Mouse (Mus musculus) kidney, adult 2 months (tissue): ENCODE results near the gene Gm26938. TPM values are rescaled to one million over a fixed set of nuclear protein-coding genes. Genes with fewer than 3 reads are reported as not detected.

Experiments
- DNase-seq: peaks from one replicate; pipeline ENCODE4 v3.0.0; 2021
- H3K27ac ChIP-seq: fragments of 200-500 bp; 2 replicates; pipeline ENCODE4 v1.5.1; 2012; ENCODE audit warnings: low read depth, low read length, control low read depth, inconsistent platforms; ENCODE audit not compliant: insufficient read depth
- H3K27me3 ChIP-seq: fragments of 200-500 bp; replicated peaks from 2 replicates; pipeline ENCODE4 v1.6.1; 2012; ENCODE audit warnings: mild to moderate bottlenecking, moderate library complexity, low read length, inconsistent platforms; ENCODE audit not compliant: control insufficient read depth, insufficient read depth
- H3K36me3 ChIP-seq: fragments of 200-500 bp; 2 replicates; pipeline ENCODE4 v1.6.1; 2012; ENCODE audit warnings: mild to moderate bottlenecking, moderate library complexity, low read length, inconsistent platforms; ENCODE audit not compliant: control insufficient read depth, insufficient read depth
- H3K4me1 ChIP-seq: fragments of 200-500 bp; 2 replicates; pipeline ENCODE4 v1.6.1; 2011; ENCODE audit warnings: low read length; ENCODE audit not compliant: control insufficient read depth, insufficient read depth
- H3K4me3 ChIP-seq: fragments of 200-500 bp; 2 replicates; pipeline ENCODE4 v1.5.1; 2011; ENCODE audit warnings: mild to moderate bottlenecking, low read depth, low read length, control low read depth; ENCODE audit not compliant: insufficient read depth
- CTCF ChIP-seq: fragments of 200-500 bp; conservative IDR thresholded peaks from 2 replicates; pipeline ENCODE4 v1.5.1; 2011; ENCODE audit warnings: low read depth, mild to moderate bottlenecking, control low read depth, low read length, moderate library complexity, mixed read lengths; ENCODE audit not compliant: insufficient read depth, insufficient read length
- POLR2A ChIP-seq: fragments of 200-500 bp; IDR thresholded peaks from one replicate; pipeline ENCODE4 v1.6.1; 2011; ENCODE audit warnings: low read depth, low read length, control low read depth
- WGBS: fragments of 180-500 bp; shearing (Covaris S2); methylation state at CpG from one replicate; pipeline ENCODE4 v1.1.7; 2018; 5-methylcytosine and 5-hydroxymethylcytosine counted together
- polyA plus RNA-seq: library from polyadenylated mRNA; depleted of rRNA; stranded (reverse); fragments of >200 nt; gene quantifications from 2 replicates; pipeline ENCODE4 v1.2.3, GENCODE M21; 2012

Gene Gm26938
- polyA plus RNA-seq, 1 experiment: not detected

DNA sequence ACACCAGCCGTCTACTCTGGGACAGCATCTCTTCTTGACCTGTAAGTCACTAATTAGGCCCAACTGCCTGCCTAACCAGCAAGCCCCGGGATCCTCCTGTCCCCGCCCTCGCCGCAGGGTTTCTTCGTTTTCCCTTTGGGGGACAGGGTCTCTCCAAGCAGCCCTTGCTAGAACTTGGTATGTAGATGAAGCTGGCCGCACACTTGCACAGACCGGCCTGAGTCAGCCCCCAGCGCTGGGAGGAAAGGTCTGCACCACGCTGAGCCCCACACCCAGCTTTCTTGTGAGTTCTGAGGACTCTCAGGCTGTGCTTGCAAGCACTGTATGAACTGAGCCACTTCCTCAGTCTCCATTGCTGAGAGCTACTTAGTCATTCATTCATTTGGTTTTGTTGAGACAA lies 1.7 kb downstream of the Gm26938 start:
- no peak overlapping the region for H3K4me3 ChIP-seq
- TF ChIP-seq POLR2A (no peak), CTCF (no peak)
- no peak overlapping the region for H3K27ac ChIP-seq
- H3K4me1 ChIP-seq: peaks cover 7% of the 10 kb centered on the region
- 92% methylated on average over 10 of the region's 10 CpGs for WGBS
- no peaks in the 10 kb centered on the region for H3K27me3 ChIP-seq
- DNase-seq: no peak
- H3K36me3 ChIP-seq: peaks cover 1% of the 10 kb centered on the region; the same call in 1 of the 2 replicates

DNA sequence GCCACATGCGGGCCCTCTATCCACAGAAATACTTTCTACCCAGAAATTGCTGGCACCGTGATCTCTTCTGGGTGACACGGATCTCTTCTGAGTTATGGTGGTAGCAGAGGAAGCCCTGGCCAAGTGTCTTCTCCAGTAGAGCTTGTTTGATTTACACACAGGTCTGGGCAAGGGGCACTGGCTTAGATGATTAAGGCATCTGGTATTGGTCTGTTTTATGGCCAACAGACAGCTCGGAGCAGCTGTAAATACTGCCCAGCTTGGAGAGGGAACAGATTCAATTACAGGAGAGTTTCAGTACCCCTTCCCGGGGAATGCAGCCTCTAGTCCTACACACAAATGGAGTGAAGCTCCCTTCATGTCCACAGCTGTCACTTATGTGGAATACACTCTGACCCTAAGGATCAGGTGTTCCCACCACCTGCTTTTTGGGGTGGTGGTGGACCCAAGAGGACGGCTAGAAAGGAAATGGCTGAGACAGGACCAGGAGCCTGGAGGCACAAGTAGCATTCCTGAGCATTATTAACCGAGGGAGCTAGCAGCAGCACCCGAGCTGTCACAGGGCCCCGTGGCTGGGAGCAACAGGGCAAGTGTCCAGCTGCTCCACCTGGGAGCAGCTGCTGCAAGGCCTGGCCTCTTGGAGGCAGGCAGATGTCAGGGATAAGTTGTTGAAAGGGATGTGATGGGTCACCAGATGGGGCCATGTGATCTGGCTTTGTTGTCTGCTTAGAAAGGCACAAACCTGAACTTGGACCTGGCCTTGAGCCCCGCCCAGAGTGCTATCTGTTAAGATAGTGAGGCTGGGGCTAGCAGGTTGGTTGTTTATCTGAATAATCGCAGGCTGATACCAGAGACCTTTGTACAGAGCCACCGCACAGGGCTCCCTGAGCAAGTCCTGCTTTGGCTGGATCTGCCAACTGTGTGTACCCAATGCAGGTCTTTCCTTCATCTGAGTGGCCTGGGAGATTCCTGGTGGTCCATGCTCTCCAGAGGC lies 4.4 kb downstream of the Gm26938 start:
- H3K36me3 ChIP-seq: peaks cover 1% of the 10 kb centered on the region; the same call in 1 of the 2 replicates
- no peak overlapping the region for H3K4me3 ChIP-seq
- H3K4me1 ChIP-seq: peaks cover 7% of the 10 kb centered on the region
- 41% methylated on average over 12 of the region's 12 CpGs for WGBS
- no peak for DNase-seq
- no peak overlapping the region for H3K27ac ChIP-seq
- H3K27me3 ChIP-seq: no peaks in the 10 kb centered on the region
- TF ChIP-seq CTCF: no peak
- no peak for TF ChIP-seq POLR2A

DNA sequence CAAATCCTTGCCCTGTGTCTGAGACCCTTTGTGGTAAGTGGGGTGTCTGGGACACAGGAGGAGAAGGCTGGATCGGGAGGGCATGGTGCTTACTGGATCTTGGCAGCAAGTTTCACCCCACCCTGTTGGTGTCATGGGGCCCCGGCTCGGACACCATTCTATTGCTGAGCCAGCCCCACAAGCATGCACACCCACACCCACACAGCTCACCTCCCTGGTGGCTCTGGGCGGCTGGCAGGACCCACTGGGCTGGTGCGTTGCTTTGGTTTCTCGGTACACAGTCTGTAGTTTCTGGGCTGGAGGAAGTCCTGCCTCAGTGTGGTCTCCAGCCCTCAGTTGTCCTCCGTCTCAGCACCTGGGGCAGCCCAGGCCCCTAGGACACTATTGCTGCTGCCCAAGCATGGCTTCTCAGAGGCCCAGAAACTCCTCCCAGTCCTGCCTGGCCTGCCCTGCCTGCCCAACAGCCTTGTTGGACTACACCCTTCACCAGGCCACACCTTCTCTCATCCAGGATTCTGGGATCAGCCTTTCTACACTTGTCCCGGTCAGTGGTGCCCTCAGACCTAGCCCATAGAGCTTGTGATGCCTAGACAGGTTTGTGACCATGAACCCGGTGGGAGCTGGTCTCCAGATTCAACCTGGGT lies 6.5 kb downstream of the Gm26938 start, which contains the start of gene Tmem184a:
Gene Tmem184a, minus strand, starts transcription at position 380 of the 644 bp plus-strand sequence.
- Histone ChIP-seq H3K4me3 (no peak within 1 kb of the TSS), H3K27me3 (no peaks in the 10 kb centered on the region), H3K4me1 (no peaks in the 10 kb centered on the region), H3K27ac (no peak within 1 kb of the TSS), H3K36me3 (peaks cover 1% of the 10 kb centered on the region; the same call in 1 of the 2 replicates)
- 84% methylated on average over 9 of the region's 9 CpGs for WGBS
- no peak for DNase-seq
- TF ChIP-seq CTCF (no peak), POLR2A (no peak)

DNA sequence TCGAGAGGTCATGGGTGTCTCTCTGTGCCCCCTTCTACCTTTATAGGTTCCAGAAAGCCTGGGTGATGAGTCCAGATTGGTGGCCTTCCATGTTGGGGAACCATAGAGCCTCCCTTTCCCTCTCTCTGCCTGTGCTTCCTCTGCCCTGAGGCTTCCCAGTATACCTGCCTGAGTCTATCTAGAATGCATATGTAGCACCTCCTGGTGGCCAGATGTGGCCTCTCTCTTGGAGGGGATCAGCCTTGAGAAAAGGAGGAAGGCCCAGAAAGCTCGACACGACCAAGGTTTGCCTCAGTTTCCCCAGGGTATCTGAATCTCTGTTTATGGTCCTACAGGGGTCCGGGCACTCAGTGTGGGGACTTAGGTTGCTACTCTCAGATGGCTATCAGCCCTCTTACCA lies 7.4 kb downstream of the Gm26938 start:
- DNase-seq: peak; percentile 64
- WGBS: 50% methylated on average over 4 of the region's 4 CpGs

DNA sequence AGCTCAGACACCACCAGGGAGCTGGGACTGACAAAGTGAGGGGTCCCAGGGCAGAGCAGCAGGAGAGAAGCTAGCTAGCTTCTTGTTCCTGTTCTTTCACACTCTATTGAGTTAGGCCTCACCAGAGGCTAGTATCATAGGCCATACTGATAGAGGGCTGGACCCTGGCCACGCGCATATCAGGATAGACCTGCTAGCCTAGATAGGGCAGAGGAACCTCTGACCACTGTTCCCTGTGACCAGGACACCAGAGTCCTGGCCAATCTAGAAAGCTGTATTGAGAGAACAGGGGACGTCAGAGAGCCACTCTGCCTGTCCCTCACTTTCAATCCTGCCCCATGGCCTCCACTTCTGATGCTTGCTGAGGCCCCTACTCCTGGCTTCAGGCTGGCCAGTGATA lies 8.2 kb downstream of the Gm26938 start:
- no peak for TF ChIP-seq CTCF
- TF ChIP-seq POLR2A: no peak
- Histone ChIP-seq H3K4me3 (no peak overlapping the region), H3K27me3 (no peaks in the 10 kb centered on the region), H3K27ac (no peak overlapping the region), H3K36me3 (0 out of 2 replicates have a peak, but pooled peaks cover under 1% of the 10 kb centered on the region), H3K4me1 (no peaks in the 10 kb centered on the region)
- no peak for DNase-seq
- WGBS: 91% methylated on average over 3 of the region's 3 CpGs

More for the DNA sequence above, 7.4 kb downstream of the Gm26938 start:
- no peak overlapping the region for H3K4me3 ChIP-seq
- 0 out of 2 replicates have a peak, but pooled peaks cover 1% of the 10 kb centered on the region for H3K36me3 ChIP-seq
- no peak overlapping the region for H3K27ac ChIP-seq
- H3K27me3 ChIP-seq: no peaks in the 10 kb centered on the region
- no peak for TF ChIP-seq POLR2A
- peak; percentile 66 for TF ChIP-seq CTCF
- no peaks in the 10 kb centered on the region for H3K4me1 ChIP-seq

DNA sequence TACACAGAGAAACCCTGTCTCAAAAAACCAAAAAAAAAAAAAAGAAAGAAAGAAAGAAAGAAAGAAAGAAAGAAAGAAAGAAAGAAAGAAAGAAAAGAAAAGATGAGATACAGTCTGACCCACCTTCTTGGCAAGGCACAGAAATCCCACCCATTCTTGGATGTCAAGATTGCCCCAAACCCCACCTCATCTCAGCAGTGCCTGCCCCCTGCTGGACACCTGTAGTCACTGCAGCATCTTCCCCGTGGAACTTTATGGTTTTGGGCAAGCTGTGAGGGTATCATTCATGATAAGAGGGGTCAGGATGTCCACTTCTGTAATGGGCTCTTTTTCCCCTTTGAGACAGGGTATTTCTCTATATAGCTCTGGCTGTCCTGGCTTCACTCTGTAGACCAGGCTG lies 8.9 kb downstream of the Gm26938 start:
- TF ChIP-seq POLR2A (no peak), CTCF (peak; percentile 81)
- Histone ChIP-seq H3K4me1 (no peaks in the 10 kb centered on the region), H3K36me3 (no peaks in the 10 kb centered on the region), H3K27ac (no peak overlapping the region), H3K27me3 (no peaks in the 10 kb centered on the region), H3K4me3 (no peak overlapping the region)
- DNase-seq: no peak
- WGBS: 0% methylated on average over 1 of the region's 1 CpGs

DNA sequence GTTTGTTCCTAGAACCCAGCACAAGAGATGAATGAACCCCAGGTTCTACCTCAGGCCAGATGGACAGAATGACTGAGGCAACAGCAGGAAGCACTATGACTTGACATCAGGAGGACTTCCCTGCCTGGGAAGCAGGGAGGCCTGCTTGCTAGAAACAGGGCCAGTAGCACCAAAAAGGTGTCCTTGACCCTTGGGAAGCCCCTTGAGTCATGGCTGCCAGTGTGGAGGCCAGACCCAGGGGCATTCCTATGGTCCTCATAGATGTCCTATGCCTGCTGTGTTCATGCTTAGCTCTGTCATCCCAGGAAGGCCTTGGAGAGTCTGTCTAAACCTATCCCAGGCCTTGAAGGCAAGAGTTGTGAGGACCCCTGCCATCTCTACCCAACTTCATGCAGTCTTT lies 9.8 kb downstream of the Gm26938 start:
- H3K4me3 ChIP-seq: no peak overlapping the region

More for the DNA sequence above, 9.8 kb downstream of the Gm26938 start:
- Histone ChIP-seq H3K4me1 (0 out of 2 replicates have a peak, but pooled peaks cover 5% of the 10 kb centered on the region), H3K27me3 (no peaks in the 10 kb centered on the region), H3K36me3 (no peaks in the 10 kb centered on the region), H3K27ac (no peak overlapping the region)
- no peak for DNase-seq
- no peak for TF ChIP-seq POLR2A
- TF ChIP-seq CTCF: no peak
